Mouse (Mus musculus): ENCODE measurements around the gene Col5a1. TPM values are rescaled to one million over a fixed set of nuclear protein-coding genes. Genes with fewer than 3 reads are reported as not detected.

Col5a1 gene
- polyA plus RNA-seq, 1 experiment: 3.8 TPM

DNA sequence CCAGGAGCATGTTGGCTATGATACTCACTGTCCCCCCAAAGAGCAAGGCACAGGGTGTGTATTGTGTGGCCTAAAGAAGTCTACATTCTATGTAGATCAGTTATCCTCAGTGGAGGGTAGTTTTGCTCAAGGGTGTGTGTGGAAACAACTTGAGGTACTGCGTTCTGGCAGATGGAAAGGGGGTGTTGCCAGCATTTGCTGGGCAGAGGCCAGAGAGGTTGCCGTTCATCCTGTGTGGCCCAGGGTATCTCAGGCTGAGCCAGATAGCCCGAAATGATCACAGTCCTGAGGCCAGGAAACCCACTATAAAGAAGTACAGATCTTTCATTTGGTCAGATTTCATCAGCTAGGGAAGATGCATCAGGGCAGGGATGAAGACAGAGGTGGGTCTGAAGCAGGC lies 13.9 kb upstream of the Col5a1 start:
- no peak overlapping the region for H3K27ac ChIP-seq (ENCODE audit: control insufficient read depth, insufficient read depth, low read length)
- no peaks in the 10 kb centered on the region for H3K4me1 ChIP-seq (replicated peaks; ENCODE audit: control insufficient read depth, insufficient read depth, low read length)
- TF ChIP-seq POLR2A (IDR thresholded peaks at IDR 0.05; ENCODE audit: control insufficient read depth, extremely low read depth, insufficient read depth, low read length, poor library complexity): no peak
- no peak for TF ChIP-seq CTCF (IDR thresholded peaks at IDR 0.05; ENCODE audit: borderline replicate concordance, control insufficient read depth, extremely low read depth, insufficient read depth, low read length, poor library complexity)
- H3K4me3 ChIP-seq (ENCODE audit: control insufficient read depth, insufficient read depth, low read length): no peak overlapping the region
- no peaks in the 10 kb centered on the region for H3K27me3 ChIP-seq (ENCODE audit: control insufficient read depth, insufficient read depth, low read length)
- no peaks in the 10 kb centered on the region for H3K36me3 ChIP-seq (ENCODE audit: control insufficient read depth, insufficient read depth, low read length)
- WGBS: 73% methylated on average over 3 of the region's 3 CpGs
- no peak for DNase-seq

DNA sequence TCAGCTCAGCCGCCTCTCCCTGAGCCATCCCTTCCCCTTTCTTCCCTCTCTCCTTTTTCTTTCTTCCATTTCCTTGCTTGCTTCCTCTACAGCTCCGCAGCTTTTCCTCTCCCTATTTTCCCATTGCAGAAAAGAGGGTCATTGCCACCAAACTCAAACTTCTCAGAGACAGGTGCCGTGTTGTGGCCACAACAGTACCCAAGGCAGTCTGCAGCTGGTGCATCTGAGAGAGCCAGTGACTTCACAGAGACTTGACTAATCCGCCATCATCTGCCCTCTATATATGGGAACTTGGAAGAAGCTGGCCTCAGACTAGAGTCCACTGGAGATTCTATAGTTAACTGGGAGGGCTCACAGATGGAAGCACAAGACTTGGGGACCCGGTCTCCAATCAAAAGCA lies 13.2 kb upstream of the Col5a1 start:
- H3K27ac ChIP-seq (ENCODE audit: control insufficient read depth, insufficient read depth, low read length): no peak overlapping the region
- no peak for TF ChIP-seq POLR2A (IDR thresholded peaks at IDR 0.05; ENCODE audit: control insufficient read depth, extremely low read depth, insufficient read depth, low read length, poor library complexity)
- no peak for TF ChIP-seq CTCF (IDR thresholded peaks at IDR 0.05; ENCODE audit: borderline replicate concordance, control insufficient read depth, extremely low read depth, insufficient read depth, low read length, poor library complexity)
- no peak overlapping the region for H3K4me3 ChIP-seq (ENCODE audit: control insufficient read depth, insufficient read depth, low read length)
- 84% methylated on average over 5 of the region's 5 CpGs for WGBS
- DNase-seq: no peak
- no peaks in the 10 kb centered on the region for H3K27me3 ChIP-seq (ENCODE audit: control insufficient read depth, insufficient read depth, low read length)
- no peaks in the 10 kb centered on the region for H3K36me3 ChIP-seq (ENCODE audit: control insufficient read depth, insufficient read depth, low read length)
- no peaks in the 10 kb centered on the region for H3K4me1 ChIP-seq (replicated peaks; ENCODE audit: control insufficient read depth, insufficient read depth, low read length)

DNA sequence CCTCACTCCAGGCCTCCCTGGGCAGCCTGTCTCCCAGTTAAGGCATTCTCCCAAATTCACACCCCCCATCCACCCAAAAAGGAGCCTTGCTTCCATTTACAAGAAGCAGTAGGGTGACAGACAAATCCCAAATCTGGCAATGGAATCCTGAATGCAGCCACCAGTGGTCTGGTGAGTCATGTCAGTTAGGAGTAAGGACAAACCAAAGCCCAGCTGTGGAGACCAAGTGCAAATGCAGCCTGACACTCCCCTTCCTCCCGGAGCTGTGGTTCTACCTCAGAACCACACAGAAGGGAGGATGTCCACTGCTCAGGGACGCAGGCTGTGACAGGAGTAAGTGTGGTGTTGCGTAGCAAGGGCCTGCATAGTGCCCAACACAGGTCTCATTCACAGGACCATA lies 11.6 kb upstream of the Col5a1 start:
- Histone ChIP-seq H3K4me3 (ENCODE audit: control insufficient read depth, insufficient read depth, low read length) (no peak overlapping the region), H3K27me3 (ENCODE audit: control insufficient read depth, insufficient read depth, low read length) (no peaks in the 10 kb centered on the region), H3K4me1 (replicated peaks; ENCODE audit: control insufficient read depth, insufficient read depth, low read length) (no peaks in the 10 kb centered on the region), H3K36me3 (ENCODE audit: control insufficient read depth, insufficient read depth, low read length) (no peaks in the 10 kb centered on the region), H3K27ac (ENCODE audit: control insufficient read depth, insufficient read depth, low read length) (no peak overlapping the region)
- DNase-seq: no peak
- 48% methylated on average over 3 of the region's 3 CpGs for WGBS
- no peak for TF ChIP-seq CTCF (IDR thresholded peaks at IDR 0.05; ENCODE audit: borderline replicate concordance, control insufficient read depth, extremely low read depth, insufficient read depth, low read length, poor library complexity)
- TF ChIP-seq POLR2A (IDR thresholded peaks at IDR 0.05; ENCODE audit: control insufficient read depth, extremely low read depth, insufficient read depth, low read length, poor library complexity): no peak

DNA sequence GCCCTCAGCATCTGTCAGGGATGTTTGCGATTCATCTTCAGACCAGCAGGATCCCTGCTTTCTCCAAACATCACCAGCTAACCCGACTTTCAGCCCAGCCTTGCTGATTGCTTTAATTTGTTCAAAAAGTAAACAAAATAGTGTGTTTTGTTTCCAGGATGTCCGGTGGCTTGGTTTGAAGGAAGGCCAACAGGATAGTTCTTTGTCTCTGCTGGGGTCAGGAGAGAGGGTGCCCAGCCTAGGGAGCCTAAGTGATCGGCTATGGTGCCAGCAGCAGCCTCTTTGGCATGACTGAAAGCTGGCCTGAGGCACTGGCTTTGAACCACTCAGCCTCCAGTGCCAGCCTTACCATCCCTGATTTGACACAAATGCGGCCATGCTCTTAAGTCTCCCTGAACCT lies 11.0 kb upstream of the Col5a1 start:
- Histone ChIP-seq H3K36me3 (ENCODE audit: control insufficient read depth, insufficient read depth, low read length) (no peaks in the 10 kb centered on the region), H3K4me1 (replicated peaks; ENCODE audit: control insufficient read depth, insufficient read depth, low read length) (no peaks in the 10 kb centered on the region), H3K27me3 (ENCODE audit: control insufficient read depth, insufficient read depth, low read length) (no peaks in the 10 kb centered on the region), H3K27ac (ENCODE audit: control insufficient read depth, insufficient read depth, low read length) (no peak overlapping the region), H3K4me3 (ENCODE audit: control insufficient read depth, insufficient read depth, low read length) (no peak overlapping the region)
- TF ChIP-seq CTCF (IDR thresholded peaks at IDR 0.05; ENCODE audit: borderline replicate concordance, control insufficient read depth, extremely low read depth, insufficient read depth, low read length, poor library complexity) (no peak), POLR2A (IDR thresholded peaks at IDR 0.05; ENCODE audit: control insufficient read depth, extremely low read depth, insufficient read depth, low read length, poor library complexity) (no peak)
- WGBS: 72% methylated on average over 5 of the region's 5 CpGs
- DNase-seq: no peak

DNA sequence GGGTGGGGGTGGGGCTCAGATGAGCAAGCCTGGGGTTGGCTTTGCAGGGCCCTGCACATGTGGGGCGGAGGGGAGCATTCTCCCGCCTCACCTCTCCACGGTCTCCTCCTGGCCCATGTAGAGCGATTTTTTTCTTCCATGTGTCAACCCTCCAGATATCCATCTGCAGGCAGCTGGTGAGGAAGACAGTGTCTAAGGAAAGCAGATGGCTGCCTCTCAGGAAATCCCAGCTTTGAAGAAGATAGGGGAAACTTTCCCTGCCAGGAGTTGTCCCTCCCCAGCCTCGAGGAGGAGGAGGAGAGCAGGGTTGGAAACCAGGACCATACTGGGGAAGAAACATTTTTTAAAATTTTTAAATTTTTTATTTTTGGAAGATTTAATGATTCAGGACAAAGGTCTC lies 10.4 kb upstream of the Col5a1 start:
- H3K4me3 ChIP-seq (ENCODE audit: control insufficient read depth, insufficient read depth, low read length): no peak overlapping the region
- 67% methylated on average over 5 of the region's 5 CpGs for WGBS
- H3K27me3 ChIP-seq (ENCODE audit: control insufficient read depth, insufficient read depth, low read length): no peaks in the 10 kb centered on the region
- H3K4me1 ChIP-seq (replicated peaks; ENCODE audit: control insufficient read depth, insufficient read depth, low read length): no peaks in the 10 kb centered on the region
- DNase-seq: no peak
- no peaks in the 10 kb centered on the region for H3K36me3 ChIP-seq (ENCODE audit: control insufficient read depth, insufficient read depth, low read length)
- TF ChIP-seq CTCF (IDR thresholded peaks at IDR 0.05; ENCODE audit: borderline replicate concordance, control insufficient read depth, extremely low read depth, insufficient read depth, low read length, poor library complexity): no peak
- no peak for TF ChIP-seq POLR2A (IDR thresholded peaks at IDR 0.05; ENCODE audit: control insufficient read depth, extremely low read depth, insufficient read depth, low read length, poor library complexity)
- no peak overlapping the region for H3K27ac ChIP-seq (ENCODE audit: control insufficient read depth, insufficient read depth, low read length)

DNA sequence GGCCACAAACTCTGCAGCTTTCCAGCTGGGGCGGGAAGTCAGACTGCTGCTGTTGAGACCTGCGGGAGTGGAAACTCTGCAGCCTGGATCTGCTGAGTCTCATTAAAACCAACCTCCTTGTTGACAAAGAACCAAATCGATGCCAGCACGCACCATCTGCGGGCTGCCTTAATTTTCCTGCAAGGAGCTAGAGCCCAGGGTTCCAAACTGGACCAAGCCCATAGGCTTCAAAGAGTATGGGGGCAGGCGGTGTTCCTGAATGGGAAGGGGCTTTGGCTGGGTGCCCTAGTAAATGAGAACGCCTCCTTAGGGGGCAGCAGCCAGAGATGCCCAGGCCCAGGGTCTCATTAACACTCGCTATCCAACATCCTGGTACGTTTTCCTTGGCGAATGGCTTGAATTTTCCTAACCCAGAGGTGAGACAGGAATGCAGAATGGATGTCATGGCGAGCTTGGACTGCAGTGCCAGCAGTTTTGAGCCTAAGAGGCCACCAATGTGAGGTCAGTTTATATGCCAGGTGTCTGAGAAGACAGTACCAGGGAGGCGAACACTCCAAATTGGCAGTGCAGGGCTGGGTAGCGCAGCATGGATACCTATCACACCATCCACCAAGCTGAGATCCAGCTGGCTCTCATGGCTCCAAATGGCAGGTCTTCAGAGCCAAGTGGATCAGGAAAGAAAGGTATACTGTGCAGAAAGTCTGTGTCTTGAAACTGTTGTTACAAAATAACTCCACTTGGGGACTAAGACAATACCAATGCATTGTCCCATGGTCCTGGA lies 9.3 kb upstream of the Col5a1 start:
- WGBS: 94% methylated on average over 13 of the region's 13 CpGs
- H3K4me3 ChIP-seq (ENCODE audit: control insufficient read depth, insufficient read depth, low read length): no peak overlapping the region
- DNase-seq: no peak
- no peaks in the 10 kb centered on the region for H3K36me3 ChIP-seq (ENCODE audit: control insufficient read depth, insufficient read depth, low read length)
- no peak overlapping the region for H3K27ac ChIP-seq (ENCODE audit: control insufficient read depth, insufficient read depth, low read length)
- TF ChIP-seq CTCF (IDR thresholded peaks at IDR 0.05; ENCODE audit: borderline replicate concordance, control insufficient read depth, extremely low read depth, insufficient read depth, low read length, poor library complexity): no peak
- no peak for TF ChIP-seq POLR2A (IDR thresholded peaks at IDR 0.05; ENCODE audit: control insufficient read depth, extremely low read depth, insufficient read depth, low read length, poor library complexity)
- no peaks in the 10 kb centered on the region for H3K4me1 ChIP-seq (replicated peaks; ENCODE audit: control insufficient read depth, insufficient read depth, low read length)
- H3K27me3 ChIP-seq (ENCODE audit: control insufficient read depth, insufficient read depth, low read length): no peaks in the 10 kb centered on the region

Measured in thymus, adult 2 months (tissue).